Mouse (Mus musculus) ovary, adult 10 weeks (tissue): ENCODE data around the gene Ppip5k1. TPM values are rescaled to one million over a fixed set of nuclear protein-coding genes. Genes with fewer than 3 reads are reported as not detected.

Experiments
- polyA plus RNA-seq: library from polyadenylated mRNA; stranded (reverse); fragments of 350-450 nt; fragmentation: Illumina TruSeq; extraction: RNeasy Lipid Tissue Mini Kit (QIAGEN cat#74804); gene quantifications from one replicate; pipeline ENCODE4 v1.2.3, GENCODE M21; 2014

The Ppip5k1 gene
- 6.1 TPM for polyA plus RNA-seq

DNA sequence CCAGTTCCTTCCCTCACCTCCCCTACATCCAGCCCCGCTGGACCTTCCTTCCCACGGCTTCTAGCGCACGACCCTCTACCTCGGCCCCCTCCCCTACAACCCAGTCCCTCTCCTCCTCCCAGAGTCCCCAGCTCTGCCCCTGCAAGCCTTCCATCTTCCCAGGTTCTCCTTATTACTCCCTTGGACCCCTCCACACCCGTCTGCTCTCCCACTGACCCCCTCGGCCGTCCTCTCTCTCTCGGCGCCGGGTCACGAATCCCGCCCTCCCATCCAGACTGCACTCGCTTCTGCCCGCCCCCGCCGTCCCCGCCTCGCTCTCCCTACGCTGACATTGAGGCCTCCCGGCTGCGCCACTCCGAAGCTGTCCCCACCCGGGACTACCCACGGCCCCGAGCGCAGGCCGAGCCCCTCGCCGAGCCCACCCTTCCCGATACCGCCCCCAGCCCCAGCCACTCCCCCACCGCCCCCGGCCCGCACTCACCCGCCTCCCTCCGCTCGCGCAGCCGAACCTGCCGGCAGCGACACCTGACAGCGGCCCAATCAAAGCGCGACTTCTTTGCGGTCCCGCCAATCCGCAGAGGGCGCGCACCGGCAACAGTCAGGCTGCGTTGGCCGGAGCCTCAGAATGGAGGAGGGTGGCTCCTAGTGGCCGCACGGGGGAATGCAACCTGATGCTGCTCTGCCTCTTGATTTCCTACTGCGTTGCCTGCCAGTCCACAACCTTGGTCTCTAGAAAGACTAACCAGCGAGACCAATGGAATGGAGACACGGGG lies at the start of gene Ppip5k1:
TSS of gene Ppip5k1 (minus strand) at position 577 of the 773 bp plus-strand sequence.

DNA sequence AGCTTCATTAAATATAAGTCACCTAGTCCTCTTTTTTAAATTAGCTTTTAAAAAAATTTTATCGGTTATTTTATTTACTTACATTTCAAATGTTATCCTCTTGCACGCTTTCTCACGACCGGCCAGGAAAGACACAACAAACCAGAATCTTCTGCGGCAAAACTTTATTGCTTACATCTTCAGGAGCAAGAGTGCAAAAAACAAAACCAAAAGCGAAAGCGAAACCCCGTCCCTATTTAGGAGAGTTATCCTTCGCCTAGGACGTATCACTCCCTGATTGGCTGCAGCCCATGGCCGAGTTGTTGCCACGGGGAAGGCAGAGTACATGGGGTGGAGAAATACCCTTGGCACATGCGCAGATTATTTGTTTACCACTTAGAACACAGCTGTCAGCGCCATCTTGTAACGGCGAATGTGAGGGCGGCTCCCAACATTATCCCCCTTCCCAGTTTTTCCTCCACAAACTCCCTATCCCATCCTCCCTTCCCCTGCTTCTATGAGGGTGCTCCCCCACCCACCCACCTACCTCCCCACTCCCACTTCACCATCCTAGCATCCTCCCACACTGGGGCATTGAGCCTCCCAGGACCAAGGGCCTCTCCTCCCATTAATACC lies 31.9 kb upstream of the Ppip5k1 start, which contains the start of gene Strc:
TSS of gene Strc (minus strand) at position 208 of the 615 bp plus-strand sequence.

DNA sequence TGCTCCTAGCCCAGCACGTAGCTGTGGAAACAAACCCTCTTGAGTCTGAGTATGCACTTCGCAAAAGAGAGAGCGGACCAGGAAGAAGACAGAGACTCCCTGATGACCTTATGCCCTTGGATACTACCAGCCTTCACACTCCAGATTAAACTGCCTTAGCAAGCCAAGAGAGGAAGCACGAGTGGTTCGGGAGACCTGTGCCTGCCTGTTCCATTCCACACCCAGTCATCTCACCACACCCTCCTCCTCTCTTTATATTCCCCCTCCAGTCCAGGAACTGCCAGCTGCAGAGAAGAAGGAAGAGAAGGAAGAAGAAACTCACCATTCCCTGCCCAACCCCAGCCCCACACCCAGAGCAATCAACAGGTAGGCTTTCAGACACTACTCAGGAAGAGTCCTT lies 2.3 kb upstream of the Ppip5k1 start, which contains the start of gene Ckmt1:
TSS of gene Ckmt1 (plus strand) at position 221 of the 400 bp plus-strand sequence.

DNA sequence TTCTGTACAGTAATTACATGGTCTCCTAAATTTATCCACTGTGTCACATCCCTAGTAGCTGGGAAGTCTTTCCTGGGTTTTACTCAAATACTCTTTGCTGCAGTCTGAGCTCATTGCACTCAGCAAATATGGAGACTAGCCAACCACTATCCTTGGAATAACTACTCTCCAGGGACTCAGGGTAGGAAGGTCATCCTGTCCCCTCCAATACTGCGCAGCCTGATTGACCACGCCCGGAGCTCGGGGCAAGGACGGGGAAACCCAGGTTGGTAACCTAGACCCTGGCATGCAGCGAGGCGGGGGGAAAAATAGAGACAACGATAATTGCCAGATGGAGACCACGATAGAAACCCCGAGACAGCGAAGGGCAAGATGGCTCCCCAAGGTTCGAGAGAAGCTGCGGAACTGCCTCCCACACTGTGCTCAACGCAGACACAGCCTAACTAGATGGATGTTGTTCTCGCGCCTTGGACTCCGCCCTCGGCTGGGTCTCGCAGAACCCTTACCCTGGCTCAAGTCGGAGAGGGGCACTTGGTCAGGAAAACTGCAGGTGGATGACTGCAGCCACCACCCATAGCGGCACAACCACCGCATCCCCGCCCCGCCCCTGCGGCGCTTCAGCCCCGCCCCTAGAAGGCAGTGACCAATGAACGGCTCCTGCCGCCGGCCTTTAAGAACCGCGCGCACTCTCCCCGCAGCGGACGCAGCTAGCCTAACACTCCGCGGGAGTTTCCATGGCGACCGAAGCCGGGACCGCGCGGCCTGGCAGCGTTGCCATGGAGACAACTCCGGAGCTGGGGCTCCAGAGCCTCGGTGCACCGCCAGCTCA lies 66.1 kb downstream of the Ppip5k1 start, which contains the start of gene Map1a:
TSS of gene Map1a (plus strand) at position 700 of the 829 bp plus-strand sequence.

DNA sequence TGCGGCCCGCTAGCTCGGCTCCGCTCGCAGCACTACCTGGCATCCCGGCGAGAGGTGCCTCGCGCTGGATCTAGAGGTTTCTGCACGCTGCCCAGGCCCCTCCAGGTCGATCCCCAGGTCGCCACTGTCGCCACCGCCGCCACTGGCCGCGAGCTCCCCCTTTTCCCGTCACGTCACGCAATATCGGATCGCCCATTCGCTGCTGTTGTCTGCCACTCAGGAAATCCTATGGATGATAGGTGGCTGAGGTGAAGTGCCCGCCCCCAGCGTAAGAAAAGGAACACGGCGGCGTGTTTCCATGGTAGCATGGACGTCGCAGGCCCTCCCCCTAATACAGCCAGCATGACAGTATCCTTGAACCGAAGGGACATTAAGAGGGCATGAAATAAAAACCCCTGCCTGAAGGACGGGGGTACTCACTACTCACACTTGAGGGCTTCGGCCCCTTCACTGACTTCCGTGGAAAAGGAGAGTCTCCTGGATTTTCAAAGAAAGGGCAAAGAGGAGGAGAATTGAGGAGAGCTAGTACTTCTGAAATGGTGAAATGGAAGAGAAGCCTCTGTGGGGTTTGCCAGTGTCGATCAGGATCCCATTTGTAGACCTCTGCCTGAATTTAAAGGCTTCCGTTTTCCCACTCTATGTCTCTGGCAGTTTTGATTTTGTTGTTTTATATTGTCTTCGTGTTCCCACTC lies 83.8 kb downstream of the Ppip5k1 start, which contains the start of gene Trp53bp1:
TSS of gene Trp53bp1 (minus strand) at position 172 of the 692 bp plus-strand sequence.

Other genes with a start within 250 kb of the Ppip5k1 start
- gene Tgm7, start 245.6 kb downstream of the Ppip5k1 start, polyA plus RNA-seq = not detected
- gene Adal, start 215.0 kb downstream of the Ppip5k1 start, polyA plus RNA-seq = 44.3 TPM
- 4.2 TPM for gene Lcmt2, start 214.7 kb downstream of the Ppip5k1 start, polyA plus RNA-seq
- 59.0 TPM for gene Tubgcp4, start 184.7 kb downstream of the Ppip5k1 start, polyA plus RNA-seq
- gene Zscan29, start 184.3 kb downstream of the Ppip5k1 start, polyA plus RNA-seq = 28.9 TPM
- 23.7 TPM for gene Trp53bp1, start 84.0 kb downstream of the Ppip5k1 start, polyA plus RNA-seq
- 1.8 TPM for gene Map1a, start 65.8 kb downstream of the Ppip5k1 start, polyA plus RNA-seq
- gene Ckmt1, start 2.3 kb upstream of the Ppip5k1 start, polyA plus RNA-seq = 0.60 TPM
- not detected for gene Strc, start 31.8 kb upstream of the Ppip5k1 start, polyA plus RNA-seq
- gene Pdia3, start 58.4 kb upstream of the Ppip5k1 start, polyA plus RNA-seq = 2,346 TPM
- gene Catsper2, start 58.4 kb upstream of the Ppip5k1 start, polyA plus RNA-seq = 1.3 TPM
- gene Ell3, start 88.9 kb upstream of the Ppip5k1 start, polyA plus RNA-seq = 0.74 TPM
- 84.3 TPM for gene Serf2, start 93.8 kb upstream of the Ppip5k1 start, polyA plus RNA-seq
- gene Hypk, start 97.9 kb upstream of the Ppip5k1 start, polyA plus RNA-seq = 36.4 TPM
- not detected for gene Serinc4, start 101.4 kb upstream of the Ppip5k1 start, polyA plus RNA-seq
- gene Mfap1b, start 118.7 kb upstream of the Ppip5k1 start, polyA plus RNA-seq = 75.0 TPM
- 105 TPM for gene Mfap1a, start 151.3 kb upstream of the Ppip5k1 start, polyA plus RNA-seq
- gene Wdr76, start 151.3 kb upstream of the Ppip5k1 start, polyA plus RNA-seq = 28.8 TPM